Mouse (Mus musculus): ENCODE measurements around the gene Pnpo.

DNA sequence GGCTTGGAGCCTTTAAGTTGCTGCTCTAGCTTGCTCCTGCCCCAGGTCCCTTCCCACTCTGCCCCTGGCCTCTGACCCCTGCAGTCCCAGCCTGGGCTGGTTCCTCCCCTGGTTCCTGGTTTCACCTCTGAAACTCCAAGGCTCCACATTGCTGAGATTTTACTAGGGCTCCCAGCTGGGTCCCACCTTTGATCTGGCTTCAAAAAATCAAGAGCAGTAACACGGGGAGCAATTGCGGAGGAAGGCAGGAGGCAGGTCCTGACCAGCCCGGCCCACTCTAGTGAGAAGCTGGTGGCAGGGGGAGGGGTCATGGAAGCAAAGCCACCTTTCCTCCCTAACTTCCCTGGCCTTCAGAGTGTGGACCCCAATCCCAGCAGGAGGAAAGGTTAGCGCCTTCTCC lies 41.1 kb upstream of the Pnpo start:
- TF ChIP-seq GATA1 (IDR thresholded peaks at IDR 0.05; ENCODE audit: low read length) (no peak), TAL1 (IDR thresholded peaks at IDR 0.05; ENCODE audit: low read length) (no peak)
